Mouse (Mus musculus): Measurements from ENCODE around the gene Plin5. TPM values are rescaled to one million over a fixed set of nuclear protein-coding genes. Genes with fewer than 3 reads are reported as not detected.

The Plin5 gene
- polyA plus RNA-seq, 1 experiment = 0.06 TPM

DNA sequence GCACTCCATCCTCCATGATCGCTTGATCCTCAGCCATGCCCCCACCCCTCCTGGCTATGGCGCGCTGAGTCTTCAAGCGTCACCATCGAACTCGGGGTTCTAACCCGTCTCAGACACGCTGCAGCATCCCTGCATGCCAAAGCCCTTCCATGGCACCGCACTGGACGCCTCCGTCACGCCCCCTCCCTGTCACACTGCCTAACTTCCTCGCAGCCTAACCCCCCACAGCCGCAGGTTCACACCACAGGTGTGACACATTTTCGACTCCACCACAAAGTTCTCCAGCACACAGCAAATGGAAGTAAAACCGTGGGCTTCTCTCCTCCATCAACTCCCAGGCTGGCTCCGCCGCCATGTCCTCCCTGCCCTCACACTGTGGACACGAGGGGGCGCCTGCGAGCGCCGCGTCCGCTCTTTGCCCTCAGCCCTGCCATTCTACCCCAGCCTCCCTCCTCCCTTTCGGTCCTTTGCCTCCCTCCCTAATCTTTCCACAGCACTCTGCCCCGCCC lies 17.1 kb upstream of the Plin5 start:
- Histone ChIP-seq H3K36me3 (ENCODE audit: control insufficient read depth, insufficient read depth) (no peaks in the 10 kb centered on the region), H3ac (ENCODE audit: control insufficient read depth, insufficient read length) (no peak overlapping the region), H3K27me3 (ENCODE audit: control insufficient read depth, insufficient read depth, insufficient read length) (peaks cover 33% of the 10 kb centered on the region), H3K4me2 (ENCODE audit: low read depth) (peak overlapping the region; percentile 82), H3K79me2 (ENCODE audit: control insufficient read depth, insufficient read depth) (no peaks in the 10 kb centered on the region), H3K4me3 (peak overlapping the region; percentile 13)
- TF ChIP-seq REST (IDR thresholded peaks at IDR 0.05; ENCODE audit: insufficient read depth, insufficient read length) (no peak), MYOG (IDR thresholded peaks at IDR 0.05; ENCODE audit: control insufficient read depth in 1 of 3, insufficient read depth in 1 of 3, insufficient read length in 2 of 3, low read depth in 2 of 3) (peak in 1 of 3 experiments; percentile 3)

- TF ChIP-seq TCF12 (IDR thresholded peaks at IDR 0.05; ENCODE audit: insufficient read depth, poor library complexity, severe bottlenecking) (no peak), MYOG (IDR thresholded peaks at IDR 0.05; ENCODE audit: control insufficient read depth in 1 of 3, insufficient read depth in 1 of 3, insufficient read length in 2 of 3, low read depth in 2 of 3) (no peak), USF1 (IDR thresholded peaks at IDR 0.05; ENCODE audit: low read depth) (no peak), E2F4 (IDR thresholded peaks at IDR 0.05; ENCODE audit: insufficient read depth) (no peak), TCF3 (IDR thresholded peaks at IDR 0.05; ENCODE audit: insufficient read length, low read depth) (no peak), CEBPB (IDR thresholded peaks at IDR 0.05; ENCODE audit: insufficient read depth, poor library complexity, severe bottlenecking) (no peak), POLR2AphosphoS2 (IDR thresholded peaks at IDR 0.05; ENCODE audit: insufficient read length, low read depth) (no peak), REST (IDR thresholded peaks at IDR 0.05; ENCODE audit: insufficient read depth, insufficient read length) (no peak), POLR2A (IDR thresholded peaks at IDR 0.05; ENCODE audit: insufficient read length, low read depth) (no peak)
- peak overlapping the region; percentile 13 for H3K4me3 ChIP-seq
- H3K27me3 ChIP-seq (ENCODE audit: control insufficient read depth, insufficient read depth, insufficient read length) = peaks cover 25% of the 10 kb centered on the region
- H3K36me3 ChIP-seq (ENCODE audit: control insufficient read depth, insufficient read depth) = no peaks in the 10 kb centered on the region
- H3K4me2 ChIP-seq (ENCODE audit: low read depth) = peak overlapping the region; percentile 82
- H3ac ChIP-seq (ENCODE audit: control insufficient read depth, insufficient read length) = no peak overlapping the region
- no peaks in the 10 kb centered on the region for H3K79me2 ChIP-seq (ENCODE audit: control insufficient read depth, insufficient read depth)
Observed at GRCm38 (mm10) chr17:56133457-56134363, 16.3 kb upstream of the Plin5 start.

- no peak overlapping the region for H3K4me2 ChIP-seq (ENCODE audit: low read depth)
- no peak overlapping the region for H3ac ChIP-seq (ENCODE audit: control insufficient read depth, insufficient read length)
- H3K27me3 ChIP-seq (ENCODE audit: control insufficient read depth, insufficient read depth, insufficient read length) = peaks cover 23% of the 10 kb centered on the region
- no peaks in the 10 kb centered on the region for H3K36me3 ChIP-seq (ENCODE audit: control insufficient read depth, insufficient read depth)
- no peak overlapping the region for H3K4me3 ChIP-seq
- no peaks in the 10 kb centered on the region for H3K79me2 ChIP-seq (ENCODE audit: control insufficient read depth, insufficient read depth)
- TF ChIP-seq TCF3 (IDR thresholded peaks at IDR 0.05; ENCODE audit: insufficient read length, low read depth) (no peak), CEBPB (IDR thresholded peaks at IDR 0.05; ENCODE audit: insufficient read depth, poor library complexity, severe bottlenecking) (no peak), REST (IDR thresholded peaks at IDR 0.05; ENCODE audit: insufficient read depth, insufficient read length) (no peak), MAX (IDR thresholded peaks at IDR 0.05; ENCODE audit: low read depth) (no peak), E2F4 (IDR thresholded peaks at IDR 0.05; ENCODE audit: insufficient read depth) (no peak), POLR2AphosphoS2 (IDR thresholded peaks at IDR 0.05; ENCODE audit: insufficient read length, low read depth) (no peak)
Observed at GRCm38 (mm10) chr17:56132661-56133060, 15.3 kb upstream of the Plin5 start.

DNA sequence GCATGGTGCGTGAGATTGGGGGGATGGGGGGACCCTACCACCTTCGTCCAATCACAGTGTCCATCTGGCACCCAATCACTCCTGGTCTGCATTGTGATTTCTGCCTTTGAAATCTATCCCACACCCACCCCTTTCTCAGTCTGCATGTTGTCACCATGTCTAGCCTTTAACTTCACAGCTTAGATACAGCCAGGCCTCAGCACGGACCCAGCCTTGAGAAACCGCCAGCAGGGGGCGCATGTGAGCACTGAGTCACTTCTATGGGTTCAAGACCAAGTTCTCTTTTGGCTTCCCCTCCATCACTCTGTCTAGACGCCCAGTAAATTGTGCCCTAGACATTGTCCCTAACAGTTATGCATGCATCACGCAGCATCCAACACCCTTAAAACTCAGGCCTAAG lies 14.4 kb upstream of the Plin5 start:
- Histone ChIP-seq H3K79me2 (ENCODE audit: control insufficient read depth, insufficient read depth) (no peaks in the 10 kb centered on the region), H3K4me3 (no peak overlapping the region), H3K27me3 (ENCODE audit: control insufficient read depth, insufficient read depth, insufficient read length) (peaks cover 28% of the 10 kb centered on the region), H3K36me3 (ENCODE audit: control insufficient read depth, insufficient read depth) (no peaks in the 10 kb centered on the region), H3K4me2 (ENCODE audit: low read depth) (no peak overlapping the region), H3ac (ENCODE audit: control insufficient read depth, insufficient read length) (no peak overlapping the region)
- TF ChIP-seq E2F4 (IDR thresholded peaks at IDR 0.05; ENCODE audit: insufficient read depth) (no peak), TCF12 (IDR thresholded peaks at IDR 0.05; ENCODE audit: insufficient read depth, poor library complexity, severe bottlenecking) (no peak), REST (IDR thresholded peaks at IDR 0.05; ENCODE audit: insufficient read depth, insufficient read length) (no peak), POLR2A (IDR thresholded peaks at IDR 0.05; ENCODE audit: insufficient read length, low read depth) (no peak), CEBPB (IDR thresholded peaks at IDR 0.05; ENCODE audit: insufficient read depth, poor library complexity, severe bottlenecking) (no peak), USF1 (IDR thresholded peaks at IDR 0.05; ENCODE audit: low read depth) (no peak), MAX (IDR thresholded peaks at IDR 0.05; ENCODE audit: low read depth) (no peak), POLR2AphosphoS2 (IDR thresholded peaks at IDR 0.05; ENCODE audit: insufficient read length, low read depth) (no peak), SRF (IDR thresholded peaks at IDR 0.05; ENCODE audit: control insufficient read depth, insufficient read length, low read depth) (no peak), TCF3 (IDR thresholded peaks at IDR 0.05; ENCODE audit: insufficient read length, low read depth) (no peak), MYOD1 (IDR thresholded peaks at IDR 0.05; ENCODE audit: control insufficient read depth in 1 of 3, insufficient read length in 2 of 3, low read depth in 2 of 3) (no peak), MYOG (IDR thresholded peaks at IDR 0.05; ENCODE audit: control insufficient read depth in 1 of 3, insufficient read depth in 1 of 3, insufficient read length in 2 of 3, low read depth in 2 of 3) (no peak)

GRCm38 (mm10) chr17:56131136-56131535 lies 13.7 kb upstream of the Plin5 start:
- Histone ChIP-seq H3K4me2 (ENCODE audit: low read depth) (no peak overlapping the region), H3K4me3 (no peak overlapping the region), H3K79me2 (ENCODE audit: control insufficient read depth, insufficient read depth) (no peaks in the 10 kb centered on the region), H3K36me3 (ENCODE audit: control insufficient read depth, insufficient read depth) (no peaks in the 10 kb centered on the region), H3ac (ENCODE audit: control insufficient read depth, insufficient read length) (no peak overlapping the region), H3K27me3 (ENCODE audit: control insufficient read depth, insufficient read depth, insufficient read length) (peaks cover 28% of the 10 kb centered on the region)
- TF ChIP-seq MYOG (IDR thresholded peaks at IDR 0.05; ENCODE audit: control insufficient read depth in 1 of 3, insufficient read depth in 1 of 3, insufficient read length in 2 of 3, low read depth in 2 of 3) (no peak), TCF12 (IDR thresholded peaks at IDR 0.05; ENCODE audit: insufficient read depth, poor library complexity, severe bottlenecking) (no peak), POLR2AphosphoS2 (IDR thresholded peaks at IDR 0.05; ENCODE audit: insufficient read length, low read depth) (no peak), REST (IDR thresholded peaks at IDR 0.05; ENCODE audit: insufficient read depth, insufficient read length) (no peak), MAX (IDR thresholded peaks at IDR 0.05; ENCODE audit: low read depth) (no peak), TCF3 (IDR thresholded peaks at IDR 0.05; ENCODE audit: insufficient read length, low read depth) (no peak), USF1 (IDR thresholded peaks at IDR 0.05; ENCODE audit: low read depth) (no peak), CEBPB (IDR thresholded peaks at IDR 0.05; ENCODE audit: insufficient read depth, poor library complexity, severe bottlenecking) (no peak), POLR2A (IDR thresholded peaks at IDR 0.05; ENCODE audit: insufficient read length, low read depth) (no peak), SRF (IDR thresholded peaks at IDR 0.05; ENCODE audit: control insufficient read depth, insufficient read length, low read depth) (no peak), E2F4 (IDR thresholded peaks at IDR 0.05; ENCODE audit: insufficient read depth) (no peak), MYOD1 (IDR thresholded peaks at IDR 0.05; ENCODE audit: control insufficient read depth in 1 of 3, insufficient read length in 2 of 3, low read depth in 2 of 3) (no peak)
